Mouse (Mus musculus): Measurements from ENCODE around the gene Klk1b1.
"Not testable (repeated sequence)": the region's sequence is repeated elsewhere in the genome, so short reads cannot be mapped to it uniquely, and the experiment has no call there.

Gene Klk1b1

DNA sequence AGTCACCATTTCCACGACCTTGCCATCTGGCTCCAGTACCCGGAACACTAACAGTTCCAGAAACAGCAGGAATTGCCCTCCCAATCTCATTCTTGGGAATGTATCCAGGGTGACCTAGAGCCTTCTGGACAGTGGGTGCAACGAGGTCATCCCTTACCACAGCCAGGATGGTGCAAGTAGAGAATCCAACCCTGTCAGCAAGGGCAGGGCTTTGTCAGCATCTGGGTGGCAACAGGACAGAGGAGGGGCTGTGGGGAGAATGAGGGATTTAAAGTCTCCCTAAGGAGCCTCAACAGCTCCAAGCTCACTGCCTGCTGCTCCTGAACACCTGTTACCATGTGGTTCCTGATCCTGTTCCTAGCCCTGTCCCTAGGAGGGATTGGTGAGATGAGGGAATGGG lies at the start of gene Klk1b1:
TSS of gene Klk1b1 (plus strand) at position 301 of the 400 bp plus-strand sequence.
- DNase-seq: no peak

DNA sequence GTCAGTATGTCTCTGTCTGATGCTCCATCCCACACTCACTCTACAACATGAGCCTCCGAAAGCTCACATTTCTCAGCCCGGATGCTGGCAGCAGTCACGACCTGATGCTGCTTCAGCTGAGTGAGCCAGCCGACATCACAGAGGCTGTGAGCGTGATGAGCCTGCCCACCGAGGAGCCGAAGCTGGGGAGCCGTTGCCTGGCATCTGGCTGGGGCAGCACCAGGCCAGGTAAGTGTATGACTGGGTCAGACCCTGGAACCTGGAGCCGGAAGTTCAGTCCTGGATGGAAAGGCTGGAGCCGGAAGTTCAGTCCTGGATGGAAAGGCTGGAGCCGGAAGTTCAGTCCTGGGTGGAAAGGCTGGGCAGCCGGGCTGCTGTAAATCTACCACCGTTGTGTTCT lies 48.1 kb upstream of the Klk1b1 start:
- DNase-seq: no peak

DNA sequence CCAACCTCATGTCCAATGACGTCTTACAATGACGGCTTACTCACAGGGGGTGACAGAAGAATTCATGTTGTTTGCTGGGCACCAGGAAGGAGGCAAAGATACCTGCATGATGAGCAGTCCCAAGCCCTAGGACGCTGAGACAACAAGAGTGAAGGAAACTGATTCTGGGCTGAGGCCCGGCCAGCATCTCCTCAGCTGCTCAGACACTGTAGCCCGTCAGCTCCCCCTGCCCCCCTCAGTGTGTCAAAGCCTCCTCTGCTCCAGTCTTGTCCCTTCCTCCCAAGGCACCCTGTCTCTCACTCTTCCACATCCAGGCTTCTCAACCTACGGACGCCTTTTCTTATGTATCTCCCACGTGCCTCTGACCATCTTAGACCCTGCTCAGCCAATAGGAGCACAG lies 47.7 kb upstream of the Klk1b1 start:
- DNase-seq: no peak

- DNase-seq: peak; percentile 68
Measured at GRCm38 (mm10) chr7:43919559-43920451, 46.7 kb upstream of the Klk1b1 start.

DNA sequence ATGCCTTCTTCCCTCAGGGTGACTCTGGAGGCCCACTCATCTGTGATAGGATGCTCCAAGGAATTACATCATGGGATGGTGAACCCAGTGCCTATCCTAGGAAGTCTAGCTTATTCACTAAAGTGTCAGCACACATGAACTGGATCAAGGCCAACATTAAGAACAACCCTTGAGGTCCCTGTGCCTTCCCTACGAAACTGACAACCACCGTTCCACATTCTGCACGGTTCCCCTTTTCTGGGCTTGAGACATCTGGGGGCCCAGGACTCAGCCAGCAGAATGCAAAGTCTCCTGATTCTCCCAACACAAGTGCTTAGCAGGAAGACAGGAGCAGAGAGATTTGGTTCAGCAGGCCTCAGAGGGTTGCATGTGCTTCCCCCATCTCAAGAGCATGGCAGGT lies 46.0 kb upstream of the Klk1b1 start:
- no peak for DNase-seq

- no peak for DNase-seq
Measured at GRCm38 (mm10) chr7:43921087-43921486, 45.5 kb upstream of the Klk1b1 start.

DNA sequence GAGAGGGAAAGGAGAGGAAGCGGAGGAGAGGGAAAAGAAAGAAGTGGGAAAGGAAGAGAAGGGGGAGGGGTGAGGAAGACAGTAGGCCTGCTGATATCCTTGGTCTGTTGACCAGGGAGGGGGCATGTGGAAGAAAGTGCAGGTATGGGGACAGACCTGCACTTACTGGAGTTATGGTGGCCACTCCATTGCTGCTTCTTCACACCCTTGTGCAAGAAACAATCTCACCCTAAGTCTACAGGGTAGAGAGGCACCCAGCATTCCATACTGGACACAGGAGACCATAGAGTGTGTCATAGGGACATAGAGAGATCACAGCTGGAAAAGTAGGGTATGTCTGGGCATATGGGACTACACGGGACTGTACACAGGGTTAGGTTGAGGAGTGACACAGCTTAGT lies 44.6 kb upstream of the Klk1b1 start:
- no peak for DNase-seq

GRCm38 (mm10) chr7:43925985-43926384 lies 40.6 kb upstream of the Klk1b1 start:
- no peak for DNase-seq

DNA sequence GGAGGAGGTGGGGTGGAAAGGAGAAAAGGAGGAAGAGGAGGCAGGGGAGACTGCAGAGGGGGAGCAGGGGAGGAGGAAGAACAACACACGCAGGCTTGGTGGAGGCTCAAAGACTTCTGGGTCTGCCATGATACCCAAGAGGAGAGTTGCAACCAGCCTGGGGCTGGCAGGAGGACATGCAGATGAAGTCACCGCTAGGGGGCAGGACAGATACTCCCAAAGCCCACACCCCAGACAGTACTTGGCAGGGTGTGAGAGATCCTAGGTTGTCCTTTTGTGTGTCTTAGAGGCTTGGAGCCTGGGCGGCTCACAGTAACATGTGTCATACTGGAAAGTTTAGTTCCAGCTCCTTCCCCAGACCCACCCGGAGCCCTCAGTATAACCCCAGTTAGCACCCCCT lies 38.0 kb upstream of the Klk1b1 start:
- DNase-seq: peak; percentile 44

DNA sequence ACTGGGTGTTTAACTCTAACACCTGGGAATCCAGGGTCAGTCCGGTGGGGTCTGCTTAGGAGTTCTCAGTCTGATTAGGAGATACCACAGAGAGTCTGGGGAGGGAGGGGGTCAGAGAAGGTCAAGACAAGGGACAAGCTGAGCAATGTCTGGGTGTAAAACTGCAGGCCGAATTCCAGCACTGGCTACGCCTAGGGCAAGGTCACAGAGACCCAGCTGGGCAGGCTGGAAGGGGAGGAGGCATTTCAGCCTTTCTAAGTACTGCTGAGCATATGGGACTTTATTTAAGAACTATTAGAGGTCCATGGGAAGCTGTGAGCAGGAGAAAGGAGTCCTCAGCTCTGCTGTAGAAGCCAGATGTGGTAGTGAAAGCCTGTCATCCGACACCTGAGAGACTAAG lies 34.2 kb upstream of the Klk1b1 start:
- DNase-seq: no peak

GRCm38 (mm10) chr7:43933440-43933839 lies 33.1 kb upstream of the Klk1b1 start, which contains the start of gene Klk15:
Gene Klk15, plus strand, starts transcription at chr7:43933740.
- no peak for DNase-seq

DNA sequence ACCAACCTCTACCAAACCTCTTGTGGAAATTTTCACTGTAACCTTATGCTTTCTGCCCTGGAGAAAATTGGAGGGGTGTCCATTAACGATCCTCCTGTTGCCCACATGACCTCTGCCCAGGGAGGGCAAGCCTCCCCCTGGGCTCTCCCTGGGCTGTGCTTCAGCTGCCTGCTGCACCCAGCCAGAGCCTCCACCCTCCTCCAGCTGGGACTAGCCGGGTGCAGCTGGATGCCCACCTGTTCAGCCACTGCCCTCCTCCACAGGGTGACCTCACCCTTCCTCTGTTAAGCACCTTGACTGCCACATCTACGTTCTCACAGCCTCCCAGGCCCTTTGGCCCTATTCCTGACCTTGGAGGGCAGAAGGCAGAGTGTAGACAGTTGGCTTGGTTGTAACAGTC lies 31.8 kb upstream of the Klk1b1 start:
- DNase-seq: peak; percentile 50

DNA sequence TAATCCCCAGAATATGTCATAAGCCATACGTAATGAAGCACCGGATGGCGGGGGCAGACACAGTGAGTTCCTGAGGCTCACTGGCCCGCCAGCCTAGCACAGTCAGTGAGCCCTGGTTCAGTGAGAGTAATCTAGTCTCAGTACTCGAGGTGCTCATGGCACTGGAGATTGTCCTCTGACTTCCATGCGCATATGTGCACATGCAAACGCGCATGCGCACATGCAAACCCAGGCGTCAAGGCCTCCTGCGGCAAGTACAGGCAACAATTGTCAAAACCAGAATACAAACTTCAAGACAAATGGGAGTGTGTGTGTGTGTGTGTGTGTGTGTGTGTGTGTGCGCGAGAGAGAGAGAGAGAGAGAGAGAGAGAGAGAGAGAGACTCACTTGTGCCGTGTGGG lies 30.0 kb upstream of the Klk1b1 start:
- no peak for DNase-seq

DNA sequence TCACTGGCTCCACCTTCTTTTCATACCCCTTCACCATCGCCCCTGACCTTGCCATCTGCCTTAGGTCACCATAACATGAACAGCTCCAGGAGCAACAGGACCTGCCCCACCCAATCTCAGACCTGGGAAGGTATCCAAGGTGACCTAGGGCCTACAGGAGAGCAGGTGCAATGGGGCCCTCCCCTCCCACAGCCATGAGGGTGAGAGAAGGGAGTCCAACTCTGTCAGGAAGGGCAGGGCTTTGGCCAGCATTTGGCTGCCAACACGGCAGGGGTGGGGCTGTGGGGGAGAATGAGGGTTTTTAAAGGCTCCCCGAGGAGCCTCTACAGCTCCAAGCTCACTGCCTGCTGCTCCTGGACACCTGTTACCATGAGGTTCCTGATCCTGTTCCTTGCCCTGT lies 24.3 kb upstream of the Klk1b1 start:
- peak; percentile 40 for DNase-seq

DNA sequence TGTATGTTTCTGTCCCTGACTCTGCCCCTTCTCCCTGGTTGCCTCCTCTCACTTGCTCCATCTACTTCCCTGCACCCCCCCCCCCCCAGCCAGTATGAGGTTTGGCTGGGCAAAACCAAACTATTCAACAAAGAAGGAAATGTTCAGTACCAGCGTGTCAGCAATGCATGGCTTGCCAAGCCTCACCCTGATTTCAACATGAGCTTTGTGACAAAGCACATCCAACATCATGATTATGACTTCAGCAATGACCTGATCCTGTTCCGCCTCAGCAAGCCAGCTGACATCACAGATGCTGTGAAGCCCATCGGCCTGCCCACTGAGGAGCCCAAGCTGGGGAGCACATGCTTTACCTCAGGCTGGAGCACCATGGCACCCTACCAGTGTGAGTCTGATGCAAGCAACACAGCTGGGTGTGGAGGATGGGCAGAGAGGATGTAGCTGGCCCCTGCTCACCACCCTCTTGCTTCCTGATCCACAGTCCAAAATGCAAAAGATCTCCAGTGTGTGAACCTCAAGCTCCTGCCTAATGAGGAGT lies 21.8 kb upstream of the Klk1b1 start:
- DNase-seq: no peak

DNA sequence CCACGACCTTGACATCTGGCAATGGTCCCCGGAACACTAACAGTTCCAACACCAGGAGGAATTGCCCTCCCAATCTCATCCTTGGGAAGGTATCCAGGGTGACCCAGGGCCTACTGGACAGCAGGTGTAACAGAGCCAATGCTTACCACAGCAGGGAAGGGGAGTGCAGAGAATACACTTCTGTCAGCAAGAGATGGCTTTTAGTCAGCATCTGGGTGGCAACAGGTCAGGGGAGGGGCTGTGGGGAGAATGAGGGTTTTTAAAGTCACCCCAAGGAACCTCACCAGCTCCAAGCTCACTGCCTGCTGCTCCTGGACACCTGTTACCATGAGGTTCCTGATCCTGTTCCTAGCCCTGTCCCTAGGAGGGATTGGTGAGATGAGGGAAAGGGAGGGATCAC lies 16.2 kb upstream of the Klk1b1 start, which contains the start of gene Klk1b8:
TSS of gene Klk1b8 (plus strand) at position 301 of the 400 bp plus-strand sequence.
- DNase-seq: no peak

- DNase-seq: peak; percentile 29
Measured at GRCm38 (mm10) chr7:43952703-43953102, 13.8 kb upstream of the Klk1b1 start.

- DNase-seq: no peak
Measured at GRCm38 (mm10) chr7:43967058-43967457, 507 bp downstream of the Klk1b1 start.

- no peak for DNase-seq
Measured at GRCm38 (mm10) chr7:43967612-43968011, 1.1 kb downstream of the Klk1b1 start.

DNA sequence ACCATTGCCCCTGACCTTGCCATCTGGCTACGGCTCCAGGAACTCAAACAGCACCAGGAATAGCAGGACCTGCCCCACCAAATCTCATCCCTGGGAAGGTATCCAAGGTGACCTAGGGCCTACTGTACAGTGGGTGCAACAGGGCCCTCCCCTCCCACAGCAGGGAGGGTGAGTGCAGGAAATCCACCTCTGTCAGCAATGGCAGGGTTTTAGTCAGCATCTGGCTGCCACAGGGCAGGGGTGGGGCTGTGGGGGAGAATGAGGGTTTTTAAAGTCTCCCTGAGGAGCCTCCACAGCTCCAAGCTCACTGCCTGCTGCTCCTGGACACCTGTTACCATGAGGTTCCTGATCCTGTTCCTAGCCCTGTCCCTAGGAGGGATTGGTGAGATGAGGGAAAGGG lies 9.2 kb downstream of the Klk1b1 start, which contains the start of gene Klk1b9:
TSS of gene Klk1b9 (plus strand) at position 301 of the 400 bp plus-strand sequence.
- DNase-seq: not testable (repeated sequence)

DNA sequence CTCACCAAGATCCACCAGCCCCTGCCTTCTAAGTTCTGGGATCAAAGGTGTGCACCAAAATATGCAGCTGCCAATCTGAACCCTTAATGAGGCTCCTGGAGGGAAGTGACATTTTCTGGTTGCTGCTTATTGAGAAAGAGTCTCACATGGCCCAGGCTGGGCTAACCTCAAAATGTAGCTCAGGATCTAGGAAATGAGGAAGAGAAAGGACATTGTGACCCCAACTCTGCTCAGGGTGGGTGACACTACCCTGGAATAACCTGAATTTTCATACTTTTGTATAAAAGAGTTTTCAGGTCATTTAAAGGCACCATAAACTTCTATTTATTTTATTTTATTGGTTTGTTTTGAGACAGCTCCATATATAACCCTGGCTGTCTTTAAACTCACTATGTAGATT lies 19.1 kb downstream of the Klk1b1 start:
- DNase-seq: no peak

DNA sequence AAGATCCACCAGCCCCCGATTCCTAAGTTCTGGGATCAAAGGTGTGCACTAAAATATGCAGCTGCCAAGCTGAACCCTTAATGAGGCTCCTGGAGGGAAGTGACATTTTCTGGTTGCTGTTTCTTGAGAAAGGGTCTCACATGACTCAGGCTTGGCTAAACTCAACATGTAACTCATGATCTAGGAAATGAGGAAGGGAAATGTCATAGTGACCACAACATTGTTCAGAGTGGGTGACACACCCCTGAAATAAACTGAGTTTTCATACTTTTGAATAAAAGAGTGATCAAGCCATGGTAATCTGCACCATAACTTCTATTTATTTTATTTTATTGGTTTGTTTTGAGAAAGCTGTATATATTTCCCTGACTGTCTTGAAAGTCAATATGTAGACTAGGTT lies 28.3 kb downstream of the Klk1b1 start:
- DNase-seq: not testable (repeated sequence)

GRCm38 (mm10) chr7:43995577-43995976 lies 29.0 kb downstream of the Klk1b1 start, which contains the start of gene Klk1b11:
Gene Klk1b11, plus strand, starts transcription at chr7:43995877.
- not testable (repeated sequence) for DNase-seq

DNA sequence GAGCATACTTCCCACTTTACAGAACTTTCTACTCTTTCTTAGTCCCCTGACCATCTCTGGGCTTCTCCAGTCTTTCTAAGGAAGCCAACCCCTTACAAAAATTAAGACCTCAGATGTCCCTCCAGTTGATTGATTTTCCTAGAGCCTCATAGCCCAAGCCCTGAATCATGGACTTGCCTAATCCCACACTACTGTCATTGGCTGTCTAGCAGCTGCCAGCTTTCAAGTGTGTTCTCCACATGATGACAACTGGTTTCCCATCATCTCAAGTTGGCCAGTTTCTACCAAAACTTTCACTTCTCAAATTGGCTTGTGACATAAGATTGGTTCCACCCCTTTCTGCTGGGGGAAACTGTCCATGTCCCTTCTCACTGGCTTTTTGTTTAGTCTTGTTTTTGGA lies 38.3 kb downstream of the Klk1b1 start:
- DNase-seq: no peak

Measured in kidney, adult 9 months (tissue).